Mouse (Mus musculus): ENCODE data around the gene Cyb561d2. TPM values are rescaled to one million over a fixed set of nuclear protein-coding genes. Genes with fewer than 3 reads are reported as not detected.

Gene Cyb561d2
- polyA plus RNA-seq, 1 experiment from 2014 or later = 28.4 TPM

- H3K4me1 ChIP-seq = peaks cover 41% of the 10 kb centered on the region
- no peak overlapping the region for H3K4me2 ChIP-seq
- H3K9ac ChIP-seq = no peak overlapping the region
- peaks cover 9% of the 10 kb centered on the region; the same call in 1 of the 2 replicates for H3K36me3 ChIP-seq
- ATAC-seq (ENCODE audit: borderline replicate concordance, extremely low read depth, low FRiP score, low TSS enrichment) = no peak
- no peak overlapping the region for H3K27ac ChIP-seq
- no peaks in the 10 kb centered on the region for H3K27me3 ChIP-seq
- no peak overlapping the region for H3K4me3 ChIP-seq
- WGBS = 12% methylated on average over 3 of the region's 3 CpGs
- H3K9me3 ChIP-seq = no peaks in the 10 kb centered on the region
Observed at GRCm38 (mm10) chr9:107545602-107546001, 3.6 kb upstream of the Cyb561d2 start.

GRCm38 (mm10) chr9:107545199-107545598, 3.2 kb upstream of the Cyb561d2 start:
- Histone ChIP-seq H3K9ac (no peak overlapping the region), H3K27me3 (no peaks in the 10 kb centered on the region), H3K4me1 (peaks cover 37% of the 10 kb centered on the region), H3K4me2 (no peak overlapping the region), H3K4me3 (no peak overlapping the region), H3K9me3 (no peaks in the 10 kb centered on the region), H3K27ac (no peak overlapping the region), H3K36me3 (peaks cover 9% of the 10 kb centered on the region; the same call in 1 of the 2 replicates)
- 85% methylated on average over 10 of the region's 10 CpGs for WGBS
- ATAC-seq (ENCODE audit: borderline replicate concordance, extremely low read depth, low FRiP score, low TSS enrichment) = no peak

GRCm38 (mm10) chr9:107544729-107545128, 2.7 kb upstream of the Cyb561d2 start:
- no peak overlapping the region for H3K4me3 ChIP-seq
- no peak for ATAC-seq (ENCODE audit: borderline replicate concordance, extremely low read depth, low FRiP score, low TSS enrichment)
- no peaks in the 10 kb centered on the region for H3K27me3 ChIP-seq
- H3K9me3 ChIP-seq = no peaks in the 10 kb centered on the region
- no peak overlapping the region for H3K27ac ChIP-seq
- H3K4me1 ChIP-seq = peaks cover 34% of the 10 kb centered on the region
- no peak overlapping the region for H3K4me2 ChIP-seq
- H3K36me3 ChIP-seq = peaks cover 12% of the 10 kb centered on the region; the same call in 1 of the 2 replicates
- 90% methylated on average over 12 of the region's 12 CpGs for WGBS
- H3K9ac ChIP-seq = no peak overlapping the region

GRCm38 (mm10) chr9:107544196-107544700, 2.3 kb upstream of the Cyb561d2 start:
- WGBS = 93% methylated on average over 17 of the region's 17 CpGs
- no peaks in the 10 kb centered on the region for H3K9me3 ChIP-seq
- H3K36me3 ChIP-seq = peaks cover 16% of the 10 kb centered on the region
- ATAC-seq (ENCODE audit: borderline replicate concordance, extremely low read depth, low FRiP score, low TSS enrichment) = no peak
- H3K27me3 ChIP-seq = no peaks in the 10 kb centered on the region
- H3K9ac ChIP-seq = no peak overlapping the region
- H3K27ac ChIP-seq = no peak overlapping the region
- H3K4me2 ChIP-seq = no peak overlapping the region
- H3K4me3 ChIP-seq = no peak overlapping the region
- peaks cover 34% of the 10 kb centered on the region for H3K4me1 ChIP-seq

- Histone ChIP-seq H3K9me3 (no peaks in the 10 kb centered on the region), H3K9ac (no peak overlapping the region), H3K36me3 (peaks cover 26% of the 10 kb centered on the region), H3K4me3 (no peak overlapping the region), H3K4me1 (peaks cover 34% of the 10 kb centered on the region), H3K4me2 (no peak overlapping the region), H3K27me3 (no peaks in the 10 kb centered on the region), H3K27ac (no peak overlapping the region)
- 83% methylated on average over 11 of the region's 11 CpGs for WGBS
- no peak for ATAC-seq (ENCODE audit: borderline replicate concordance, extremely low read depth, low FRiP score, low TSS enrichment)
Observed at GRCm38 (mm10) chr9:107543299-107543698, 1.3 kb upstream of the Cyb561d2 start.

GRCm38 (mm10) chr9:107542721-107543120, 728 bp upstream of the Cyb561d2 start:
- H3K9ac ChIP-seq = peak overlapping the region; percentile 61

GRCm38 (mm10) chr9:107542352-107542686, 326 bp upstream of the Cyb561d2 start:
- peaks cover 29% of the 10 kb centered on the region for H3K4me1 ChIP-seq
- peak overlapping the region; percentile 61 for H3K9ac ChIP-seq
- H3K27ac ChIP-seq = no peak overlapping the region; the same call in 1 of the 2 replicates
- peaks cover 35% of the 10 kb centered on the region for H3K36me3 ChIP-seq
- no peaks in the 10 kb centered on the region for H3K9me3 ChIP-seq
- 1% methylated on average over 11 of the region's 11 CpGs for WGBS
- ATAC-seq (ENCODE audit: borderline replicate concordance, extremely low read depth, low FRiP score, low TSS enrichment) = peak; percentile 2; the same call in 1 of the 2 replicates
- H3K4me3 ChIP-seq = peak overlapping the region; percentile 83
- H3K4me2 ChIP-seq = peak overlapping the region; percentile 84
- H3K27me3 ChIP-seq = no peaks in the 10 kb centered on the region

More at GRCm38 (mm10) chr9:107542721-107543120, 728 bp upstream of the Cyb561d2 start:
- Histone ChIP-seq H3K4me1 (peaks cover 33% of the 10 kb centered on the region), H3K4me2 (peak overlapping the region; percentile 84), H3K27ac (no peak overlapping the region), H3K27me3 (no peaks in the 10 kb centered on the region), H3K9me3 (no peaks in the 10 kb centered on the region), H3K4me3 (peak overlapping the region; percentile 83), H3K36me3 (peaks cover 32% of the 10 kb centered on the region)
- 24% methylated on average over 8 of the region's 8 CpGs for WGBS
- no peak for ATAC-seq (ENCODE audit: borderline replicate concordance, extremely low read depth, low FRiP score, low TSS enrichment)

- Histone ChIP-seq H3K4me3 (peak overlapping the region; percentile 83), H3K27ac (no peak overlapping the region), H3K9ac (0 out of 2 replicates have a peak overlapping the region, but pooled peaks have one; percentile 52), H3K36me3 (peaks cover 37% of the 10 kb centered on the region), H3K9me3 (no peaks in the 10 kb centered on the region), H3K4me2 (peak overlapping the region; percentile 84), H3K27me3 (no peaks in the 10 kb centered on the region), H3K4me1 (peaks cover 31% of the 10 kb centered on the region)
- no peak for ATAC-seq (ENCODE audit: borderline replicate concordance, extremely low read depth, low FRiP score, low TSS enrichment)
- 21% methylated on average over 10 of the region's 10 CpGs for WGBS
Observed at GRCm38 (mm10) chr9:107541005-107541404, 988 bp downstream of the Cyb561d2 start.

- 61% methylated on average over 4 of the region's 4 CpGs for WGBS
- H3K27me3 ChIP-seq = no peaks in the 10 kb centered on the region
- H3K27ac ChIP-seq = no peak overlapping the region
- no peaks in the 10 kb centered on the region for H3K9me3 ChIP-seq
- H3K36me3 ChIP-seq = peaks cover 37% of the 10 kb centered on the region
- H3K9ac ChIP-seq = no peak overlapping the region
- H3K4me1 ChIP-seq = peaks cover 37% of the 10 kb centered on the region
- no peak for ATAC-seq (ENCODE audit: borderline replicate concordance, extremely low read depth, low FRiP score, low TSS enrichment)
- H3K4me2 ChIP-seq = peak overlapping the region; percentile 84; the same call in 1 of the 2 replicates
- H3K4me3 ChIP-seq = 0 out of 2 replicates have a peak overlapping the region, but pooled peaks have one; percentile 83
Observed at GRCm38 (mm10) chr9:107540420-107540819, 1.6 kb downstream of the Cyb561d2 start.

GRCm38 (mm10) chr9:107539940-107540339, 2.1 kb downstream of the Cyb561d2 start:
- Histone ChIP-seq H3K27ac (no peak overlapping the region), H3K9ac (no peak overlapping the region), H3K4me1 (peaks cover 42% of the 10 kb centered on the region), H3K4me3 (no peak overlapping the region), H3K27me3 (no peaks in the 10 kb centered on the region), H3K9me3 (no peaks in the 10 kb centered on the region), H3K4me2 (no peak overlapping the region), H3K36me3 (peaks cover 34% of the 10 kb centered on the region)
- no peak for ATAC-seq (ENCODE audit: borderline replicate concordance, extremely low read depth, low FRiP score, low TSS enrichment)
- WGBS = 91% methylated on average over 8 of the region's 8 CpGs

GRCm38 (mm10) chr9:107538711-107539110, 3.3 kb downstream of the Cyb561d2 start:
- H3K4me1 ChIP-seq = peaks cover 42% of the 10 kb centered on the region
- no peak overlapping the region for H3K4me3 ChIP-seq
- no peaks in the 10 kb centered on the region for H3K9me3 ChIP-seq
- no peak for ATAC-seq (ENCODE audit: borderline replicate concordance, extremely low read depth, low FRiP score, low TSS enrichment)
- peaks cover 28% of the 10 kb centered on the region for H3K36me3 ChIP-seq
- WGBS = 91% methylated on average over 3 of the region's 3 CpGs
- no peak overlapping the region for H3K9ac ChIP-seq
- no peak overlapping the region for H3K27ac ChIP-seq
- H3K4me2 ChIP-seq = no peak overlapping the region
- no peaks in the 10 kb centered on the region for H3K27me3 ChIP-seq

GRCm38 (mm10) chr9:107538231-107538630, 3.8 kb downstream of the Cyb561d2 start:
- Histone ChIP-seq H3K4me3 (no peak overlapping the region), H3K9ac (no peak overlapping the region), H3K27ac (no peak overlapping the region), H3K36me3 (peaks cover 28% of the 10 kb centered on the region), H3K9me3 (no peaks in the 10 kb centered on the region), H3K4me1 (peaks cover 46% of the 10 kb centered on the region), H3K27me3 (no peaks in the 10 kb centered on the region), H3K4me2 (no peak overlapping the region)
- no peak for ATAC-seq (ENCODE audit: borderline replicate concordance, extremely low read depth, low FRiP score, low TSS enrichment)
- 91% methylated on average over 7 of the region's 7 CpGs for WGBS
